Mouse (Mus musculus) stomach, embryonic 16.5 days (tissue): ENCODE data around the gene Rbm26. TPM values are rescaled to one million over a fixed set of nuclear protein-coding genes. Genes with fewer than 3 reads are reported as not detected.

Experiments
- ATAC-seq: fragments of 200-750 bp; cut with Nextera tagmentation; 2 replicates; pipeline ENCODE4 v1.8.0; 2017; ENCODE audit warnings: moderate number of reproducible peaks, moderate TSS enrichment; ENCODE audit not compliant: insufficient read depth, low FRiP score
- H3K27ac ChIP-seq: fragments of 300-500 bp; sonication (generic); 2 replicates; pipeline ENCODE4 v1.5.1; 2014; ENCODE audit warnings: low read length
- H3K27me3 ChIP-seq: fragments of 300-500 bp; sonication (generic); 2 replicates; pipeline ENCODE4 v1.6.1; 2014; ENCODE audit warnings: low read length, control low read depth, mixed read lengths; ENCODE audit not compliant: control insufficient read depth, insufficient read depth
- H3K36me3 ChIP-seq: fragments of 300-500 bp; sonication (generic); 2 replicates; pipeline ENCODE4 v1.6.1; 2014; ENCODE audit warnings: low read length; ENCODE audit not compliant: control insufficient read depth, insufficient read depth
- H3K4me1 ChIP-seq: fragments of 300-500 bp; sonication (generic); 2 replicates; pipeline ENCODE4 v1.6.1; 2014; ENCODE audit warnings: low read length, control low read depth, mixed read lengths; ENCODE audit not compliant: control insufficient read depth, insufficient read depth
- H3K4me2 ChIP-seq: fragments of 300-500 bp; sonication (generic); 2 replicates; pipeline ENCODE4 v1.6.1; 2014; ENCODE audit warnings: low read depth, low read length, mixed read lengths
- H3K4me3 ChIP-seq: fragments of 300-500 bp; sonication (generic); replicated peaks from 2 replicates; pipeline ENCODE4 v1.5.1; 2014; ENCODE audit warnings: mild to moderate bottlenecking, low read length
- H3K9ac ChIP-seq: fragments of 300-500 bp; sonication (generic); 2 replicates; pipeline ENCODE4 v1.6.1; 2014; ENCODE audit warnings: low read length
- H3K9me3 ChIP-seq: fragments of 300-500 bp; sonication (generic); replicated peaks from 2 replicates; pipeline ENCODE4 v1.6.1; 2016; ENCODE audit warnings: low read length, control low read depth; ENCODE audit not compliant: control insufficient read depth
- WGBS: fragments of 180-500 bp; shearing (Covaris S2); extraction: QIAGEN DNeasy Blood & Tissue Kit; methylation state at CpG from one replicate; pipeline ENCODE4 v1.1.7; 2014; 5-methylcytosine and 5-hydroxymethylcytosine counted together
- polyA plus RNA-seq: library from polyadenylated mRNA; unstranded; fragments of >200 nt; fragmentation: Nextera tagmentation; extraction: Ambion mirVana; gene quantifications from 2 replicates; pipeline ENCODE4 v1.2.1, GENCODE M21; 2015

The Rbm26 gene
- polyA plus RNA-seq, 1 experiment from 2014 or later, result 27.6 TPM

- WGBS, result 88% methylated on average over 7 of the region's 7 CpGs
- Histone ChIP-seq H3K27me3 (no peaks in the 10 kb centered on the region), H3K4me2 (no peak overlapping the region), H3K9me3 (no peaks in the 10 kb centered on the region), H3K9ac (no peak overlapping the region), H3K36me3 (no peaks in the 10 kb centered on the region), H3K4me1 (no peaks in the 10 kb centered on the region), H3K27ac (no peak overlapping the region), H3K4me3 (no peak overlapping the region)
- ATAC-seq, result no peak
Observed at GRCm38 (mm10) chr14:105074376-105074775, 102.8 kb downstream of the Rbm26 start.

GRCm38 (mm10) chr14:105071010-105071509, 106.1 kb downstream of the Rbm26 start:
- Histone ChIP-seq H3K36me3 (no peaks in the 10 kb centered on the region), H3K27ac (no peak overlapping the region), H3K9ac (no peak overlapping the region), H3K4me1 (no peaks in the 10 kb centered on the region), H3K4me3 (no peak overlapping the region), H3K4me2 (no peak overlapping the region), H3K27me3 (no peaks in the 10 kb centered on the region), H3K9me3 (no peaks in the 10 kb centered on the region)
- no peak for ATAC-seq
- 45% methylated on average over 14 of the region's 14 CpGs for WGBS

- no peaks in the 10 kb centered on the region for H3K36me3 ChIP-seq
- no peak overlapping the region for H3K9ac ChIP-seq
- no peak overlapping the region for H3K4me3 ChIP-seq
- no peak overlapping the region for H3K4me2 ChIP-seq
- no peaks in the 10 kb centered on the region for H3K9me3 ChIP-seq
- no peaks in the 10 kb centered on the region for H3K4me1 ChIP-seq
- ATAC-seq, result no peak
- no peaks in the 10 kb centered on the region for H3K27me3 ChIP-seq
- no peak overlapping the region for H3K27ac ChIP-seq
- 52% methylated on average over 11 of the region's 11 CpGs for WGBS
Observed at GRCm38 (mm10) chr14:105070258-105071009, 106.7 kb downstream of the Rbm26 start.

- H3K9ac ChIP-seq, result no peak overlapping the region
- H3K4me1 ChIP-seq, result no peaks in the 10 kb centered on the region
- no peaks in the 10 kb centered on the region for H3K9me3 ChIP-seq
- WGBS, result 80% methylated on average over 5 of the region's 5 CpGs
- no peaks in the 10 kb centered on the region for H3K27me3 ChIP-seq
- no peak for ATAC-seq
- no peak overlapping the region for H3K4me3 ChIP-seq
- no peaks in the 10 kb centered on the region for H3K36me3 ChIP-seq
- H3K27ac ChIP-seq, result no peak overlapping the region
- no peak overlapping the region for H3K4me2 ChIP-seq
Observed at GRCm38 (mm10) chr14:105068060-105068459, 109.1 kb downstream of the Rbm26 start.

- Histone ChIP-seq H3K9me3 (no peaks in the 10 kb centered on the region), H3K36me3 (no peaks in the 10 kb centered on the region), H3K27ac (no peak overlapping the region), H3K4me3 (no peak overlapping the region), H3K4me2 (no peak overlapping the region), H3K9ac (no peak overlapping the region), H3K27me3 (no peaks in the 10 kb centered on the region), H3K4me1 (no peaks in the 10 kb centered on the region)
- no peak for ATAC-seq
- WGBS, result 80% methylated on average over 1 of the region's 1 CpGs
Observed at GRCm38 (mm10) chr14:105064243-105064642, 112.9 kb downstream of the Rbm26 start.

GRCm38 (mm10) chr14:105061230-105061629, 115.9 kb downstream of the Rbm26 start:
- no peaks in the 10 kb centered on the region for H3K36me3 ChIP-seq
- H3K27me3 ChIP-seq, result no peaks in the 10 kb centered on the region
- ATAC-seq, result no peak
- H3K9ac ChIP-seq, result no peak overlapping the region
- WGBS, result 61% methylated on average over 2 of the region's 2 CpGs
- no peaks in the 10 kb centered on the region for H3K4me1 ChIP-seq
- H3K9me3 ChIP-seq, result no peaks in the 10 kb centered on the region
- no peak overlapping the region for H3K27ac ChIP-seq
- H3K4me2 ChIP-seq, result no peak overlapping the region
- H3K4me3 ChIP-seq, result no peak overlapping the region

- no peak for ATAC-seq
Observed at GRCm38 (mm10) chr14:105057934-105058333, 119.2 kb downstream of the Rbm26 start.

More at GRCm38 (mm10) chr14:105057934-105058333, 119.2 kb downstream of the Rbm26 start:
- no peaks in the 10 kb centered on the region for H3K27me3 ChIP-seq
- no peak overlapping the region for H3K4me3 ChIP-seq
- no peaks in the 10 kb centered on the region for H3K9me3 ChIP-seq
- H3K4me2 ChIP-seq, result no peak overlapping the region
- H3K36me3 ChIP-seq, result no peaks in the 10 kb centered on the region
- no peaks in the 10 kb centered on the region for H3K4me1 ChIP-seq
- no peak overlapping the region for H3K27ac ChIP-seq
- H3K9ac ChIP-seq, result no peak overlapping the region

Other genes with a start within 250 kb of the Rbm26 start
- gene Ndfip2, start 81.2 kb upstream of the Rbm26 start, polyA plus RNA-seq, result 64.1 and 65.5 TPM in 2 replicates